Mouse (Mus musculus): Measurements from ENCODE around the gene Gm6685. TPM values are rescaled to one million over a fixed set of nuclear protein-coding genes. Genes with fewer than 3 reads are reported as not detected.
A peak's percentile ranks its signal among the peaks of the same experiment; 100 is the strongest.
"Not testable (repeated sequence)": the region's sequence is repeated elsewhere in the genome, so short reads cannot be mapped to it uniquely, and the experiment has no call there.

Gm6685 gene
- 0.49 TPM in 1 of 2 replicates, not detected in the other for polyA plus RNA-seq (2014; fragmentation: Nextera tagmentation; extraction: Ambion mirVana)

DNA sequence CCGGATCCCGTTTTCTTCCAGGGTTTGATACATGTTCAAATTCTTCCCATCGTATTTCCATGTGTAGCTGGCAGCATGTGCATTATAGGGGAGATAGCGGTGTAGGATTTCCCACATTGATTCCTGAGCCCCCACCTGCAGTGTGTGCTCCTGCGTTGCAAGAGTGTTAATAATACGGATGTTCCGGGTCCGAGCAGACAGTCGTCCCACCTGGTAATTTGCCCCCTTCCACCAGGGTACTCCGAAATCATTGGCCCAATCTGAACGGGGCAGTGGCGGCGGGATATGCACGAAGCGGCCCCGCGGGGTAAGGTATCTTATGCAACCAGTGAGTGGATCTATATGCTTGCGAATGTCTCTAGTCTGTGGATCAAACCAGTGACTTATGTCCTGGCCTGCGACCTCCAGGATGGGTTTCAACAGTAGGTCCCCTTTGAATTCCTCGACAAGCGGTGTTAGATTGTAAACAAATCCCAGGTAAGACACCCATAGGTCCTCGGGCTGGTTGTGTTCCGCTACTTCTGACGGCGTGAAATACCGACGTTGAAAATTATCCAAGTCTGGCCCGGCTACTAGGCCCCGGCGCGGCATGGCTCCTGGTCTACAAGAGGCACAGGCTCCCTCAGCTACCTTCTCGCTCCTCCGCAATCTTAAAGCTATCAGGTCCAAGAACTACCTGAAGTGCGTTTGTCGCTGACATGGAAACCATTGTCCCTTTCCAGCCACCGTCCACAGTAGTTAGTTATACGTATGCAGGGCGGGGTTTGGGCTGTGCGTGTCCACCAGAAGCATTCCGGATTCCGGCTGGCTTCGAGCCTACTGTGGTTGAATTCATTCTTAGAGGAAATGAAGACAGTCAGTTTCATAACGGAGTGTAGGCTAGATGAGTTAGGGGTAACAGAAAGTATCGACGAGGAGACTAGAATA is at the start of gene Gm6685:
Gene Gm6685 (minus strand): TSS at position 644 of the 927 bp plus-strand sequence.
- not testable (repeated sequence) for H3K9me3 ChIP-seq (ENCODE audit: control insufficient read depth, low read length); H3K27me3 ChIP-seq (ENCODE audit: control insufficient read depth, insufficient read depth, low read length); H3K4me2 ChIP-seq (ENCODE audit: low read depth, low read length, severe bottlenecking); DNase-seq (ENCODE audit: low spot score); H3K36me3 ChIP-seq (ENCODE audit: control insufficient read depth, insufficient read depth, low read length); H3K9ac ChIP-seq (ENCODE audit: low read length); H3K4me3 ChIP-seq (ENCODE audit: low read depth, low read length); H3K4me1 ChIP-seq (replicated peaks; ENCODE audit: control insufficient read depth, insufficient read depth, low read length); ATAC-seq (replicated peaks; ENCODE audit: low FRiP score); H3K27ac ChIP-seq (ENCODE audit: low read depth, low read length)
- 93% methylated on average over 40 of the region's 45 CpGs for WGBS

DNA sequence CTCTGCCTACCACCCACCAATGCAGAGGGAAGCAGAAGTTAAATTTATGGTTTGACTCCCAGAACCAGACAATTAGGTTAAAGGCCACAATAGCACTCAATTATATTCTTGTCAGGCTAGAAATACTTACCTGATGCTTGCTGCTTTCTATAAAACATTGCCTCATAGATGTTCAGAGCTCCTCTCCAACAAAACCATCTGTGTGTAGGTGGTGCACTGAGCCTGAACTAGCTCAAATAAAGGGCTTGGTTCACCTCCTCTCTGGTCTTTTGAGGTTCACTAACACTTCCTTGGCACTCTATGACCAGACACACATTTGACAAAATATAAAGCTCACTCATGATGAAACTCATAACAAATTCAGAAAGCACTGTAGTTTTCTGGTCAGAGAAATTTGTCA is 36.2 kb upstream of the Gm6685 start:
- no peak overlapping the region for H3K9ac ChIP-seq (ENCODE audit: low read length)
- ATAC-seq (replicated peaks; ENCODE audit: low FRiP score) (no peak), DNase-seq (ENCODE audit: low spot score) (no peak)
- H3K4me2 ChIP-seq (ENCODE audit: low read depth, low read length, severe bottlenecking), result no peak overlapping the region
- no peaks in the 10 kb centered on the region for H3K4me1 ChIP-seq (replicated peaks; ENCODE audit: control insufficient read depth, insufficient read depth, low read length)
- no peaks in the 10 kb centered on the region for H3K36me3 ChIP-seq (ENCODE audit: control insufficient read depth, insufficient read depth, low read length)
- no peaks in the 10 kb centered on the region for H3K9me3 ChIP-seq (ENCODE audit: control insufficient read depth, low read length)
- H3K27ac ChIP-seq (ENCODE audit: low read depth, low read length), result no peak overlapping the region
- H3K4me3 ChIP-seq (ENCODE audit: low read depth, low read length), result no peak overlapping the region
- no peaks in the 10 kb centered on the region for H3K27me3 ChIP-seq (ENCODE audit: control insufficient read depth, insufficient read depth, low read length)

DNA sequence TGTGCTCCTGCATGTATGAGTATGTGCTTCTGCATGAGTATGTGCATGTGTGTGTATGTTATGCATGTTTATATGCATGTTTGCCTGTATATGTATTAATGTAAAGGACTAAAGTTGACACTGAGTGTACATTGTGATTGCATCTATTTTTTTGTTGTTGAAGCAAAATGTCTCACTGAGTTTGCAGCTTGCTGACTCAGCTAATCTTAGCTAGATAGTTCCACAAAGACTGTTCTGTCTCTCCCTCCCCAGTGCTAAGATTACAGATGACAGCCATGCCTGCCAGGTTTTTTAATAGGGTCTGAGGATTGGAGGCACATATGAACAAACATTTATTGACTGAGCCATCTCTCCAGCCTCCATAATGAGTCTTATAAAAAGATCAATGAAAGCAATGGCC is 35.0 kb upstream of the Gm6685 start:
- no peaks in the 10 kb centered on the region for H3K36me3 ChIP-seq (ENCODE audit: control insufficient read depth, insufficient read depth, low read length)
- H3K4me2 ChIP-seq (ENCODE audit: low read depth, low read length, severe bottlenecking), result no peak overlapping the region
- DNase-seq (ENCODE audit: low spot score), result no peak
- H3K27me3 ChIP-seq (ENCODE audit: control insufficient read depth, insufficient read depth, low read length), result no peaks in the 10 kb centered on the region
- H3K9me3 ChIP-seq (ENCODE audit: control insufficient read depth, low read length), result no peaks in the 10 kb centered on the region
- H3K4me3 ChIP-seq (ENCODE audit: low read depth, low read length), result no peak overlapping the region
- H3K27ac ChIP-seq (ENCODE audit: low read depth, low read length), result no peak overlapping the region
- H3K4me1 ChIP-seq (replicated peaks; ENCODE audit: control insufficient read depth, insufficient read depth, low read length), result no peaks in the 10 kb centered on the region
- H3K9ac ChIP-seq (ENCODE audit: low read length), result no peak overlapping the region
- ATAC-seq (replicated peaks; ENCODE audit: low FRiP score), result no peak

DNA sequence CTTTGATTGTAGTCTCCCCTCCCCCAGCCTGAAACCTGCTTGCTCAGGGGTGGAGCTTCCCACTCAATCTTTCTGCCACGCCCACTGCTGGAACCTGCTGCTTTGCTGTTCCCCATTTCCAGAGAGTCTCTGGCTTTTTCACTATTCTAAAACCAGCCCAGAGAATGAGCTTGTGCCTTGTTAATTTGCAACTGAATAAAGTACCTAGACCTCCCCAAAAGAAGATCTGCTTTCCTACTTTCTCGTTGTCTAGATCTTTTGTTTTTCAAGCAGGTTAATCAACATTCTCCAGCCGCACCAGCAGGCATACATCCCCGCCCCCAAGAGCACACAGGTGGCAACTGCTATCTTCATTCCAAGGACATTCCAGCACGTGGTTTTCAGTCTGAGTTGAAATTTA is 31.7 kb upstream of the Gm6685 start:
- not testable (repeated sequence) for H3K36me3 ChIP-seq (ENCODE audit: control insufficient read depth, insufficient read depth, low read length); H3K9ac ChIP-seq (ENCODE audit: low read length); H3K4me2 ChIP-seq (ENCODE audit: low read depth, low read length, severe bottlenecking); H3K4me1 ChIP-seq (replicated peaks; ENCODE audit: control insufficient read depth, insufficient read depth, low read length); H3K4me3 ChIP-seq (ENCODE audit: low read depth, low read length); H3K27me3 ChIP-seq (ENCODE audit: control insufficient read depth, insufficient read depth, low read length); ATAC-seq (replicated peaks; ENCODE audit: low FRiP score); H3K27ac ChIP-seq (ENCODE audit: low read depth, low read length); DNase-seq (ENCODE audit: low spot score); H3K9me3 ChIP-seq (ENCODE audit: control insufficient read depth, low read length)
- WGBS, result 65% methylated on average over 5 of the region's 5 CpGs

DNA sequence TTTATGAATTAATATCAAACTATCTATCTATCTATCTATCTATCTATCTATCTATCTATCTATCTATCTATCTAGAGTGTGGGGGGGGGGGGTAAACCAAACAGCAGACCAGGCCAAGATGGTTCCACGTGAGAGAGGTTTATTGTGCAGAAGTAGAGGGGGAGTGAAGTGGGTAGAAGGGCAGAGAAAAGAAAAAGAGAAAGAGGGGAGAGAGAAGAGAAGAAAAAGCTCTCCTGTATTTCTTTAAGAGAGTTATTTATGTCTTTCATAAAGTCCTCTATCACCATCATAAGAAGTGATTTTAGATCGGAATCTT is 26.2 kb upstream of the Gm6685 start:
- Histone ChIP-seq H3K27ac (ENCODE audit: low read depth, low read length) (0 out of 2 replicates have a peak overlapping the region, but pooled peaks have one; percentile 37), H3K9ac (ENCODE audit: low read length) (peak overlapping the region; percentile 53), H3K27me3 (ENCODE audit: control insufficient read depth, insufficient read depth, low read length) (no peaks in the 10 kb centered on the region), H3K9me3 (ENCODE audit: control insufficient read depth, low read length) (no peaks in the 10 kb centered on the region), H3K4me2 (ENCODE audit: low read depth, low read length, severe bottlenecking) (peak overlapping the region; percentile 47; the same call in 1 of the 2 replicates), H3K4me1 (replicated peaks; ENCODE audit: control insufficient read depth, insufficient read depth, low read length) (0 out of 2 replicates have a peak, but pooled peaks cover 4% of the 10 kb centered on the region), H3K36me3 (ENCODE audit: control insufficient read depth, insufficient read depth, low read length) (no peaks in the 10 kb centered on the region), H3K4me3 (ENCODE audit: low read depth, low read length) (0 out of 2 replicates have a peak overlapping the region, but pooled peaks have one; percentile 16)
- no peak for DNase-seq (ENCODE audit: low spot score)
- WGBS, result 38% methylated on average over 2 of the region's 2 CpGs
- ATAC-seq (replicated peaks; ENCODE audit: low FRiP score), result peak; percentile 49

DNA sequence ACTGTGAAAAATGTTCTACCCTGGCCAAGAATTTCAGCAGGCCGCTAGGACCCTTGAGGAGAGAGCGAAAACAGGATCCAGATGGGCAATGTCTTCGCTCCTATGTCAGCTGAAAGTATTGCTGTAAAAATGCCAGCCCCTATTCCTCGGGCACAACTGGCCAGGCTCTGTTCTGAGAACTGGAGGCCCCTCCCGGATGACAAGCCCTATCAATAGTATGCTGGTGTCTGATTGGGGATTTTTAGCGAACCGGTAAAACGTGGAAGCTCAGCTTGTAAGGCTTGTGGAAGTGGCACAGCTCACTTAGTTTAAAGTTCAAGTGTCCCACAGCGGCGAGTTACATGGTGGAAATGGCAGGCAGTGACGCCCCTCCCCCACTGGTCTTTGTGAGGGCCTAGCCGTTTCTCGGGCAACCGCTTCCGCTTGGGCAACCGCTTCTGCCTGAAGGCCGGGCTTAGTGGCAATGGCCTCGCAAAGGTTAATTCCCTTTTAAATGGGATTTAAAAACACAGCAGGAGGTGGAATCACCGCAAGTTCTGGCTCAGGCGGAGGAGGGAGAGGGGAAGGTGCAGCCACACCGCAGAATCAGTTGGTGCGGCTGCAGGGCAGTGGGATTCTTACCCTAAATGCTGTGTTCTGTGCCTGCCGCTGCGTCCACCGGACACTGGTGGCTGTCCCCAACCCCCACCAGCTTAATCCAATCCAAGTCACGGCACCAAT is 25.7 kb upstream of the Gm6685 start:
- H3K9me3 ChIP-seq (ENCODE audit: control insufficient read depth, low read length), result no peaks in the 10 kb centered on the region
- peak overlapping the region; percentile 47 for H3K4me2 ChIP-seq (ENCODE audit: low read depth, low read length, severe bottlenecking)
- H3K27ac ChIP-seq (ENCODE audit: low read depth, low read length), result peak overlapping the region; percentile 53; the same call in 1 of the 2 replicates
- peak; percentile 98 for ATAC-seq (replicated peaks; ENCODE audit: low FRiP score)
- DNase-seq (ENCODE audit: low spot score), result peak; percentile 95
- 3% methylated on average over 26 of the region's 26 CpGs for WGBS
- peak overlapping the region; percentile 16; the same call in 1 of the 2 replicates for H3K4me3 ChIP-seq (ENCODE audit: low read depth, low read length)
- no peaks in the 10 kb centered on the region for H3K36me3 ChIP-seq (ENCODE audit: control insufficient read depth, insufficient read depth, low read length)
- peak overlapping the region; percentile 53 for H3K9ac ChIP-seq (ENCODE audit: low read length)
- H3K27me3 ChIP-seq (ENCODE audit: control insufficient read depth, insufficient read depth, low read length), result no peaks in the 10 kb centered on the region
- H3K4me1 ChIP-seq (replicated peaks; ENCODE audit: control insufficient read depth, insufficient read depth, low read length), result 0 out of 2 replicates have a peak, but pooled peaks cover 4% of the 10 kb centered on the region

DNA sequence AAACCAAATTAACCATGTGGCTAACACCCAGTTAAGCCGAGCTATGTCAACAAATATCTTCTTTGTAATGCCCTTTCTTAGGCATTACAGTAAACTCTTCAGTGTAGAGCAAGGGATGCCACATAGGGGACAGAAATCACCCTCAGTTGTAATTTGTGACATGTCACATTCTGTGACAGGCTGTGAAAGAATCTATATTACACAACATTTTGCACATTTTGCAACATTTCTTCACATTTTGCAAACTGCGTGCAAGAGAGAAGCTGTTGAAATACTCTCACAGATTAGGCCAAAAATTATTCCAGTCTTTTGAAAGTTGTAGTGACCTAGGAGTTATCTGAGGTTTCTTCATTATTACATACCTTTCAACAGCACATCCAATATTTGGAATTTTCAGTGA is 3.8 kb upstream of the Gm6685 start:
- ATAC-seq (replicated peaks; ENCODE audit: low FRiP score) (no peak), DNase-seq (ENCODE audit: low spot score) (no peak)
- H3K4me3 ChIP-seq (ENCODE audit: low read depth, low read length), result no peak overlapping the region
- WGBS, result 87% methylated on average over 2 of the region's 2 CpGs
- no peak overlapping the region for H3K9ac ChIP-seq (ENCODE audit: low read length)
- no peaks in the 10 kb centered on the region for H3K4me1 ChIP-seq (replicated peaks; ENCODE audit: control insufficient read depth, insufficient read depth, low read length)
- no peaks in the 10 kb centered on the region for H3K9me3 ChIP-seq (ENCODE audit: control insufficient read depth, low read length)
- H3K4me2 ChIP-seq (ENCODE audit: low read depth, low read length, severe bottlenecking), result no peak overlapping the region
- H3K27ac ChIP-seq (ENCODE audit: low read depth, low read length), result no peak overlapping the region
- no peaks in the 10 kb centered on the region for H3K36me3 ChIP-seq (ENCODE audit: control insufficient read depth, insufficient read depth, low read length)
- H3K27me3 ChIP-seq (ENCODE audit: control insufficient read depth, insufficient read depth, low read length), result no peaks in the 10 kb centered on the region

DNA sequence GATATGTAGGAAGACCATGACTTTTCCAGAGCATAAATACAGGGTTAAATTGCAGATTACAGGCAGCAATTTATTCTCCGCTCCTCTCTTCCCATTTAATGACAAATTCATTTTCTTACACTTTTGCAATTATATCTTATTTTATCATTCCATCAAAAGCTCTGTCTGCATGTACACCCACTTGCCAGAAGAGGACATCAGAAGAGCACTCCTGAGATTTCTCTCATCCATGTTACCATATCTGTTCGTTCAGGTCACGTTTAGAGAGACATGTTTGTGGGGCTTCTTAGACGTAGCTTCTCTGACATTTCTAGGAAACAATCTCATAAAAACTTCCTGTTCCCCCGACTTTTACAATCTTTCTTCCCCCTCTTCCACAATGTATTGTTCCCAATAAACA is 2.2 kb upstream of the Gm6685 start:
- no peak overlapping the region for H3K27ac ChIP-seq (ENCODE audit: low read depth, low read length)
- no peak overlapping the region for H3K4me2 ChIP-seq (ENCODE audit: low read depth, low read length, severe bottlenecking)
- no peak for ATAC-seq (replicated peaks; ENCODE audit: low FRiP score)
- no peaks in the 10 kb centered on the region for H3K9me3 ChIP-seq (ENCODE audit: control insufficient read depth, low read length)
- no peaks in the 10 kb centered on the region for H3K4me1 ChIP-seq (replicated peaks; ENCODE audit: control insufficient read depth, insufficient read depth, low read length)
- H3K27me3 ChIP-seq (ENCODE audit: control insufficient read depth, insufficient read depth, low read length), result no peaks in the 10 kb centered on the region
- no peak for DNase-seq (ENCODE audit: low spot score)
- no peak overlapping the region for H3K4me3 ChIP-seq (ENCODE audit: low read depth, low read length)
- no peak overlapping the region for H3K9ac ChIP-seq (ENCODE audit: low read length)
- 78% methylated on average over 5 of the region's 5 CpGs for WGBS
- no peaks in the 10 kb centered on the region for H3K36me3 ChIP-seq (ENCODE audit: control insufficient read depth, insufficient read depth, low read length)
